Comparison of ENCODE assay signal across 18 mouse cellular contexts in the genomic region with DNA sequence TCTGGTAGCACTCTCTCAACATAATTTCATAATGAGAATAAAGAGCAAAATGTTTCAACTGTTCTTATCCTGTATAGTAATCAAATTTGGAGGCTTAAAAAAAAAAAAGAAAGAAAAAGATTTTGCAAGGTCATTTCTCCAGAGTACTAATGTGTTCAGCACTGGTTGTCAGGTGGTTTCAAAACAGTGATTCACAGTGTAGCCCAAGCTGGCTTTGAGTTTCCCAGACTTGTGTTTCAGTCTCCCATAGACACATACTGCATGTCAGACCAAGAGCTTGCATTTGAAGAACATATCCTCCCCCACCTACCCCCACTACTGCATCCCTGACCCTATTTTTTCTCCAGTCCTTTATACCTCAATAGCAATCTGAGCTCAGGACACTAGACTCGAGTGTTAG.
"Had no signal": no experiment of that assay in that cellular context is flagged by ENCODE, and none has a peak within 500 bp of the region (broad histone marks: within the 10 kb centered on the region; RNA-seq: fewer than 3 reads in every experiment).

No protein-coding gene starts in this region.

- ATAC-seq: forebrain, embryonic 13.5 days; forebrain, embryonic 14.5 days; forebrain, embryonic 15.5 days; forebrain, embryonic 16.5 days had no signal

- DNase-seq: cerebellum, adult 9-11 months; cerebellum, postnatal 10 days; cerebellum, postnatal 14 days; cerebellum, postnatal 36 days; embryo, embryonic 11 days; forebrain, postnatal 0 days; gastrocnemius, adult 2 months; gastrocnemius, postnatal 10 days; gastrocnemius, postnatal 14 days; gastrocnemius, postnatal 25 days; gastrocnemius, postnatal 36 days; heart, adult 11 months; heart, adult 18-20 months; heart, adult 2 months had no signal
